Mouse (Mus musculus) left cerebral cortex, adult 18-20 months (tissue): ENCODE results near the gene Gm21988. TPM values are rescaled to one million over a fixed set of nuclear protein-coding genes. Genes with fewer than 3 reads are reported as not detected.

Experiments used
- DNase-seq, 2 experiments: peaks; one replicate each; pipeline ENCODE4 v3.0.0; 2021 to 2022; ENCODE audit warnings: low spot score in 2 of 2, mixed read lengths in 1 of 2
- total RNA-seq, 2 experiments: library from RNA; stranded (reverse); gene quantifications; 2 replicates each; pipeline ENCODE4 v1.2.3; 2021

Gm21988 gene
- total RNA-seq, 2 experiments from 2014 or later, result 3.0 to 4.8 TPM

- DNase-seq, result peak; percentile 97 to 98
These were observed 2.0 kb downstream of the Gm21988 start, which contains the start of gene 0610010K14Rik for GRCm38 (mm10) chr11:70237457-70238167. 0610010K14Rik (minus strand) TSS chr11:70237914.

DNA sequence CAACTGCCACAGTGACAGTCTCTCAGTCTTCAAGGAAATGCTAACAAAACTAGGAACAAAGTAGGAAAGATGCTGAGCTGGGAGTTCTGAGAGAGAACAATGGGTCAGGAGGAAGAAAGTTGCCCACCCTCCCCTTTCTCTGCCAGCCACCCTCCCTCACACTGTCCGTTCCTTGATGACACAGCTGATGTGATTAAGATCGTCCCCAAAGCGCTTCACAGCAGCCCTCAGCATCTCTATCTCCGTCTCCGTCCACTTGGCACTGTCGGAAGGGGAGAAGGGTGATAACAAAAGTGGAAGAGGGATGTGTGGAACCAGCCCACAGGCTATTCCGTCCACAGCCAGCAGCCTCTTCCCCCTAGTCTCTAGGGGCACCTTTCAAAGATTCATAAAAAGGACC, 2.9 kb downstream of the Gm21988 start:
- DNase-seq, result no peak

DNA sequence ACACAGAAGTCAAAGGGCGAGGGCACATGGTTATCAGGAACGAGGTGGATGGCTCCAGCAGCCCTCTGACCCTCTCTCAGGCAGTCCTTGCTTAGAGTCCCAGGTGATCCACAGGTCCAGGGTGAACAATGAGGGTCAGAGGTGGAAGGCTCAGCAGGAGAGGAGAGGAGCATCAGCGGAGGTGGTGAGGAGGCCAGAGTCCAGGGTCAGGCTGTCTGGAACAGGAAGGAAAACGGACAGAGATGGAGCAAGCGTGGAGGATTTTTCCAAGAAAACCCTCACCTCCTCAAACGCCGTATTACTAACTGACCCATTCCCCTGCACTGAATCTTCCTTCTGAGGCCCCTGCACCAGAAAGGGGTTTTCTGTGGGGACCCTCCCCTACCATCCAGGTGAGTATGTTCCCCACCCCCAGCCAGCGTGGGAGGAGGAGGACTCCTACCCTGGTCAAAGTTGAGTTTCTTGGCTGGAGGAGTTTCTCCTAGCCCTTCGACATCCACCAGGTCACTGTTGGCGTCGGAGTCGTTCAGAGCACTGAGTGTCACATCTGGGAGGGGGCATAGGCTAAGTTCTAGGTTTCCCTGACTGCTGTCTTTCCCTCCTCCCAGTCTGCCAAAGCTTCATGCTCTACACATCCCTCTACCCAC, 4.3 kb downstream of the Gm21988 start:
- DNase-seq, result no peak

DNA sequence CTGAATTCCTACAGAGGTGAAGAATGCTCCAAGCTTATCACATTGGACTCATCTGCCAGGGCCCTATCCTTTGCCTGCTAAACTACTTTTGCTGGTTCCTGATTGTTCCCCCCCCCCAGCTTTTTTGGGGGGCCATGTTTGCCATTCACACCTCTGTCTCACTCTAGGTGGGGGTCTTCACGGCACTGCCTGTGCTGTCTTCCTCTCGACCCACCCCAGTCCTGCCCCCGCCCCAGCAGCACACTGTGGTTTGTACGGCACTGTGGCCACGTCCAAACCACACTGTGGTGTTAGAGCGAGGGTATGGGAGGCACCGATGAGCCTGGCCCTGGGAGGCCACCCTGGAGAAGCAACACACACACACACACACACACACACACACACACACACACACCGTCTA, 5.1 kb downstream of the Gm21988 start:
- DNase-seq, result no peak

DNA sequence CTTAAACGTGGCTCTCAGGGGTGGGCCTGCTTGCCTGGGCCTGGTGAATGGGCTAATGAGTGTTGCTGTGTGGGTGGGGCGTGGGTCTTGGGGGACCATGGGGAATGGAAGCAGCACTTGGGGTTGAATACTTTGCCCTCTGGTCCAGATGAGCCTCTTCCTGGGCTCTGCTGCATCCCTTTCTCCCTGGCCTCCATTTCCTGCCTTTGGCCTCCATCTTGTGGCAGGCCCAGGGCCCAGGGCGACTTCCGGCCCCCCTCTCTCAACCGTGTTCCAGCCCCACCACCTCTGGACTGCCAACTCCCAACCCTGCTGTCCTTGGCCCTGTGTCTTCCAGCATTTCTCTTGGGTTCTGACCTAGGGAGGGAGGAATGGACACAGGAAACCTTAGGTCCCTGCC, 5.6 kb downstream of the Gm21988 start:
- DNase-seq, result no peak

DNA sequence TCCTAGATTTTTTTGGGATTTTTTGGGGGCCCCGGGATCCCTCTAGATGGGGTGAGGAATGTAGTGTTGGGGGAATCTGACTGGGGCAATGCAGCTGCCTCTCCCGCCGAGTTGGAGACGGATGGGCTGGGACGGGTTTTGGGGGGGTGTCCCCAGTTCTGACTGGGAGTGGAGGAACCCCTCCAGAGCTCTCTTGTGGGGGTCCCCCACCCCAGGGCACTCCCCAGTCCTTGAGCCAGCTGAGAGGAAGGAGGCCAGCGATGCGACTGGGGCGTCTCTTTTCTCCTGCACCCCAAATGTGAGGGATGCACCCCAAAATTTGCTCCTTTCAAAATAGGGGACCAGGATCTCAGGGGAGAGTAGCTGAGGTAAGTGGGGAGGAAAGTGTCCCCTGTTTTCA, 6.6 kb downstream of the Gm21988 start:
- no peak for DNase-seq

- DNase-seq, result no peak
These were observed 7.1 kb downstream of the Gm21988 start for GRCm38 (mm10) chr11:70232546-70232945.

DNA sequence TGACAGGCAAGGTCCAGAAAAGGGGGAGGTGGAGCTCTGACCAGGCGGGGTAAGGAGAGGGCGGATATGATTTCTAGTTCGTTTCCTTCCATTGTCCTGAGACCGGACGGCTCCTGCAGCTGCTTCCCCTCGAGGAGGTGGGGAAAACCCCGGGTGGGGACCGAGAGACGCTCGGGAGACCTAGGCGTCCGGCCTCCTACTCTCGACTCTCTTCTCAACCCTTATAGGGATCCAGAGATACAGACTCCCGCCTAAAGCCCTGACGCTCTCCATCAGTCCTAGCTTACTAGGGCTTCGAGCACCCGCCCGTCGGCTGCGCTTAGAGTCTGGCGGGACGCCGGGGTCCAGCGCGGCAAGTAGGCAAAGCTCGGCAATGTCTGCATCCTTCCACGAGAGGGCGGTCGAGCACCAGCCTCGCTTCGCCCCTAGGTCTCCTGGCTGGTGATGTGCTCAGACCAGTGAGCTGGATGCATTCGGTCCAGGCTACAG, 9.3 kb downstream of the Gm21988 start:
- DNase-seq, result peak; percentile 78 to 83

DNA sequence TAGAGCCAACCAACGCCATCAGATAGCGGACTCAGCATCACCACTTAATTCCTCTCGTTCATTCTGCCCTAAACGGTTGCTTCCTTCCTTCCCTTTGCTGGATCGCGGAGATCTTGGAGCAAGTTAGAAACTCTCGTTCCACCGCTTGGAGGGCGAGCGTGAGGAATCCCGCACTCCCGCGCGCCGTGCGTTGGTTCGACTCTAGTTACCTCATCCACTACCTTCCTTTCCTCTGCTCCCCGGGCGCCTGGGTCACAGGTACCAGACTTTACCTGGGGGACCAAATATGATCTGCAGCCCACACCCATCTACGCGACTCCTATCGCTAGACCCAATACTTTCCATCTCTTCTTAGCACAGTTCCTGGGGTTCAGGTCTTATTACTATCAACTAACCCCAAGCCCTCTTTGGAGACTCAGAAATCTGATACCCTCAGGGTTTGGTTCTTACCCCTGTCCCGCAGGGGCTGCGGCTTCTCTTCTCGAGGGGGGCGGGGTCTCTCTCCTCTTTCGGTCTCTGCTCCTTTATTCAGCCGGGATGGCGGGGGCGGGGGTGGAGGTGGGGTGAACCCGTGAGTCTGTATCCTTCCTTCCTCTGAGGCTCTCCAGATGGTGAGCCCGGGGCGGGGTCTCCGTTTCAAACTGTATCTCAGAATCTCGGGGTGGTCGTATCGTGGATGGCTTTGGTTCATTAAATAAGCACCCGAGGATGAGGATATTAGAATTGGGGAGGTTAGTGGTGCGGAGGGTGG, 10.2 kb downstream of the Gm21988 start, which contains the start of gene Bcl6b:
Gene Bcl6b, minus strand, starts transcription at position 539 of the 751 bp plus-strand sequence.
- no peak for DNase-seq

DNA sequence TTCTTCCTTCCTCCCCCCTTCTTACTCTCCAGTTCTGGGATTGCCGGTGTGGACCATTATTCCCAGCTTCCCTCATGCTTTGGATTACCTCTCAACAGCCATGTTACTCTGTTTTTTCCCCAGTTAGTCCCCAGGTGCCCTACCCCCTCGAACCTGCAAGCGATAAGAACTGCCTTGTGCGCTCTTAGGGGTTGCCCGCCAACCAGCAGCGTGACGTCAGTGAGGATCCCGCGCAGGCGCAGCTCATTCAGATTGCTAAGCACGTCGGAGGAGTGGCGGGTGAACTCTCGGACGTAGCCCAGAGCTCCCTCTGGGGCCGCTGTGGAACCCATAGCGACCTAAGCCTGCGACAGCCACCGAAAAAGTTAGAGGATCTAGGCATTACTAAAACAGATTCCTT, 10.8 kb downstream of the Gm21988 start:
- peak; percentile 81 to 82 for DNase-seq

- DNase-seq, result no peak
These were observed 11.9 kb downstream of the Gm21988 start for GRCm38 (mm10) chr11:70227661-70228245.

GRCm38 (mm10) chr11:70227126-70227525, 12.5 kb downstream of the Gm21988 start:
- DNase-seq, result no peak

- DNase-seq, result no peak
These were observed 13.1 kb downstream of the Gm21988 start for GRCm38 (mm10) chr11:70226602-70226890.

DNA sequence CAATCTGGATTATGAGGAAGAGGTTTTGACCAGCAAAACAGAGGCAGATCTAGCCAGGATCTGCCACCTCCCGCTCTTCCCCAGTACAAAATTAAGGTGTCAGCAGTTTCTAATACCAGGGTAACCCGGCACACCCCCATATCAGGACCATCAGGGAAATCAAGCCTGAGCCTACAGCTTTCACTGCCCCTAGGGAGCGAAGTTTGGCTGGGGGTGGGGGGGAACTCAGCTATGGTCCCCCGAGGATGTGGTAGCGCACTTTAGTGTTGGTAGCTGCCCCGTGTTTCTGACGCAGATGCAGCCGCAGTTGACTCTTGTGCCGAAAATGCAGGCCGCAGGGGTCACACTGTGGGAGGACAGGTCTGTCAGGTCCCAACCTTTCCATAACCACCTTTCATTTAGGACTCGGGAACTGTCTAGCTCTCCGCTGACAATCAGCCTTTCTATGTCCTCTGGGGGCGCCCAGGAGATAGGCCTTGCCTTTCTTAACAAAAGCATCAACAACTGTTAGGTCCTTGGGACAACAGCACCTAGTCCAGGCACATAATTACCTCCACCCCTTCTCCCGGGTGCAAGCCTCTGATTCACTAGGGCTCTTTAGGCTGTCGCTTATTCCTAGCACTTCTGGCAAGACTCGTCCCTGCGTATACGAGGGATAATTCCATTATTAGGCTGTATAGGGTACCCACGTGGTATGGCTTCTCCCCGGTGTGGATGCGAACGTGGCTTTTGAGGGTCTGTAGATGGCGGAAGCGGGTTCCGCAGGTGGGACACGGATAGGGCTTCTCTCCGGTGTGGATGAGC, 13.6 kb downstream of the Gm21988 start:
- DNase-seq, result no peak

DNA sequence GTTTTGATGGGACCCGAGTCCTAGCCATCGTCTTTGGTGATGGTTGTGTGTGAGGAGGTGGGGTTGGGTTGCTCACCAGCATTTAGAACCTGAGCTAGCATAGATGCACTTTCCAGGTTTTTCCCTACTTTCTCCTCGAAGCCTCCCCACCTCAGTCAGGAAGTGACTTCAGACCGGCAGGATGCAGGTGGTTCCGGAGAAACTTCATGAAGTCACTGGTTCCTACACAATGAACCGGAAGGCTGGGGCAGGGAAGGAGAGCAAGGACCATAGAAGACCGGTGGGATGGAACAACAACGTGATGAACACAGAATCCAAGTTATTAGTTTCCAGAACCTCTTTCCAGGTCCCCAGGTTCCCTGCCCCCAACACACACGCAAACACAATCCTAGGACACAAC, 15.9 kb downstream of the Gm21988 start:
- DNase-seq, result no peak

DNA sequence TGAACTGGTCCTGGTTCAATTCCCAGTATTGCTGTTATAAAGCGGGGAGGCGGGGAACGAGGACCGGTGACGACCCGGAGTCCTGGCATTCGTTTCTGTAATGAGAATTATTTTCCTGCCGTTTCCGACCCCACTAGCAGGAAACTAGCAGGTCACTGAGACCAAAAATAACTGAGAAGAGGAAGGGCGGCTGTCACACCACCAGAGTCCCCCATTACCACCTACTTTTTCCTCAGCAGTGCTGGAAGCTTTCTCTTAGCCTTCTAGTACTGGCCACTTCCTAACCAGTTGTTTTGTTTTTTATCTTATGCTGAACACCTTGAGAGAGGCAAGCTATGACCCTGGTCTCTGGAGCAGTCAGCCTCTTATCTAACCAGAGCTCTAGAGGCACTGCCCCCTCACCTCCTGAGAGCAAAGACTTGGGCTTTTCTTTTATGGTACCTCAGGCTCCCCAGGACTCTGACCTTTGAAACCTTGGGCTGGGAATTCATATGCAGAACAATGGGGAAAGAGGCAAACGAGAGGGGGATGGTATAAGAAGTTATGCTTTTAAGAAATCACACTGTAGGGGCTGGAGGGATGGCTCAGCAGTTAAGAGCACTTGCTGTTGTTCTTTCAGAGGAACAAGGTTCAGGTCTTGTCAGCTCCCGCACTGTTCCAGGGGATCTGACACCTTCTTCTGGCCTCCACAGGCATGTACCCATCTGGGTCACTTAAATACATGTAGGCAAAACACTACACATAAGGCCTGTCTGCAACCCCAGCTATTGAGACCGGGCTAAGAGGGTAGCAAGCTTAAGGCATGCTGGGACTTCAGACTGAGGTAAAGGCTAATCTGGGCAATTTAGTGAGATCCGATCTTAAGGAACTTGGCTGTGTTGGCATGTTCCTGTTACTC, 17.8 kb downstream of the Gm21988 start:
- DNase-seq, result no peak

- DNase-seq, result peak; percentile 89 to 94
These were observed 18.7 kb downstream of the Gm21988 start, which contains the start of gene Slc16a13 for GRCm38 (mm10) chr11:70220731-70221602. Slc16a13 (minus strand) TSS chr11:70221064.

DNA sequence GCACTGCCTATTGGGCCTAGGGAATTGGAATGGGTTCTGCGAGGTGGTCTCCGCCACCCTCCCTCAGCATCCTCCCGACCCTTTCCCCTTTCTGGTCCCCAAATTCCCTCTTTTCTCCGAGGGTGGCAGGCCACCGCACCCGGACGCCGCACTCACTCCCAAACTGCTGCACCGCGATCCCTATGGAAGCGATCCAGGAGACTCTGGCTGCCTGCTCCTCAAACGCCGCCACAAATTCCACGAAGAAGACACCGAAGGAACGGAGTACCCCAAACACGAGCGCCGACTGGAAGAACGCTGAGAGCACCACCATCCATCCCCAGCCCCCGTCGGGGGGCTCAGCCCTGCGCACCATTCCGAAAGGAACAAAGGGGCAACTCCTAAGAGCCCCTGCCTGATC, 19.3 kb downstream of the Gm21988 start:
- no peak for DNase-seq

- no peak for DNase-seq
These were observed 19.8 kb downstream of the Gm21988 start for GRCm38 (mm10) chr11:70219873-70220272.
